Mouse (Mus musculus) heart, embryonic 15.5 days (tissue): ENCODE results near the gene Appl2. TPM values are rescaled to one million over a fixed set of nuclear protein-coding genes. Genes with fewer than 3 reads are reported as not detected.

Source experiments
- ATAC-seq: fragments of 200-750 bp; cut with Nextera tagmentation; replicated peaks from 2 replicates; pipeline ENCODE4 v1.8.0; 2017; ENCODE audit warnings: low read depth, moderate TSS enrichment; ENCODE audit not compliant: insufficient number of reproducible peaks, insufficient read depth, low FRiP score
- H3K27ac ChIP-seq: fragments of 300-500 bp; sonication (generic); 2 replicates; pipeline ENCODE4 v1.5.1; 2015; ENCODE audit warnings: mild to moderate bottlenecking, inconsistent platforms
- H3K27me3 ChIP-seq: fragments of 300-500 bp; sonication (generic); 2 replicates; pipeline ENCODE4 v1.6.1; 2015; ENCODE audit warnings: inconsistent platforms
- H3K36me3 ChIP-seq: fragments of 300-500 bp; sonication (generic); 2 replicates; pipeline ENCODE4 v1.6.1; 2015; ENCODE audit warnings: mild to moderate bottlenecking, inconsistent platforms
- H3K4me1 ChIP-seq: fragments of 300-500 bp; sonication (generic); replicated peaks from 2 replicates; pipeline ENCODE4 v1.6.1; 2015; ENCODE audit warnings: inconsistent platforms
- H3K4me2 ChIP-seq: fragments of 300-500 bp; sonication (generic); 2 replicates; pipeline ENCODE4 v1.6.1; 2015; ENCODE audit warnings: inconsistent platforms, mild to moderate bottlenecking, moderate library complexity
- H3K4me3 ChIP-seq: fragments of 300-500 bp; sonication (generic); 2 replicates; pipeline ENCODE4 v1.5.1; 2015; ENCODE audit warnings: mild to moderate bottlenecking, inconsistent platforms
- H3K9ac ChIP-seq: fragments of 300-500 bp; sonication (generic); 2 replicates; pipeline ENCODE4 v1.6.1; 2015; ENCODE audit warnings: mild to moderate bottlenecking, inconsistent platforms
- H3K9me3 ChIP-seq: fragments of 300-500 bp; sonication (generic); replicated peaks from 2 replicates; pipeline ENCODE4 v1.6.1; 2016; ENCODE audit warnings: inconsistent platforms
- WGBS: fragments of 180-500 bp; shearing (Covaris S2); methylation state at CpG from one replicate; pipeline ENCODE4 v1.1.7; 2015; ENCODE audit warnings: mixed read lengths; 5-methylcytosine and 5-hydroxymethylcytosine counted together
- polyA plus RNA-seq: library from polyadenylated mRNA; unstranded; fragments of >200 nt; fragmentation: Nextera tagmentation; extraction: Ambion mirVana; gene quantifications from 2 replicates; pipeline ENCODE4 v1.2.1, GENCODE M21; 2015

The Appl2 gene
- polyA plus RNA-seq, 1 experiment from 2014 or later: 34.0 TPM

GRCm38 (mm10) chr10:83611863-83612262, 36.7 kb downstream of the Appl2 start:
- no peak overlapping the region for H3K27ac ChIP-seq
- peaks cover 52% of the 10 kb centered on the region for H3K36me3 ChIP-seq
- H3K9me3 ChIP-seq: no peaks in the 10 kb centered on the region
- H3K4me2 ChIP-seq: no peak overlapping the region
- H3K4me3 ChIP-seq: no peak overlapping the region
- H3K9ac ChIP-seq: no peak overlapping the region
- no peaks in the 10 kb centered on the region; the same call in 1 of the 2 replicates for H3K4me1 ChIP-seq
- WGBS: 92% methylated on average over 5 of the region's 5 CpGs
- H3K27me3 ChIP-seq: no peaks in the 10 kb centered on the region
- no peak for ATAC-seq

- Histone ChIP-seq H3K9ac (no peak overlapping the region), H3K4me1 (no peaks in the 10 kb centered on the region; the same call in 1 of the 2 replicates)
- no peak for ATAC-seq
These were observed 38.0 kb downstream of the Appl2 start for GRCm38 (mm10) chr10:83610518-83610917.

GRCm38 (mm10) chr10:83608596-83608995, 39.9 kb downstream of the Appl2 start:
- Histone ChIP-seq H3K27me3 (no peaks in the 10 kb centered on the region), H3K9ac (no peak overlapping the region), H3K27ac (no peak overlapping the region), H3K9me3 (no peaks in the 10 kb centered on the region), H3K4me2 (no peak overlapping the region), H3K4me1 (no peaks in the 10 kb centered on the region), H3K4me3 (no peak overlapping the region), H3K36me3 (peaks cover 61% of the 10 kb centered on the region)
- no peak for ATAC-seq
- WGBS: 81% methylated on average over 8 of the region's 8 CpGs

More at GRCm38 (mm10) chr10:83610518-83610917, 38.0 kb downstream of the Appl2 start:
- H3K36me3 ChIP-seq: peaks cover 59% of the 10 kb centered on the region
- H3K4me3 ChIP-seq: no peak overlapping the region
- H3K27ac ChIP-seq: no peak overlapping the region
- no peaks in the 10 kb centered on the region for H3K9me3 ChIP-seq
- 92% methylated on average over 7 of the region's 7 CpGs for WGBS
- H3K27me3 ChIP-seq: no peaks in the 10 kb centered on the region
- H3K4me2 ChIP-seq: no peak overlapping the region

- Histone ChIP-seq H3K27ac (no peak overlapping the region), H3K4me3 (no peak overlapping the region), H3K36me3 (peaks cover 64% of the 10 kb centered on the region), H3K4me2 (no peak overlapping the region), H3K9ac (no peak overlapping the region), H3K27me3 (no peaks in the 10 kb centered on the region), H3K4me1 (no peaks in the 10 kb centered on the region), H3K9me3 (no peaks in the 10 kb centered on the region)
- no peak for ATAC-seq
- 94% methylated on average over 3 of the region's 3 CpGs for WGBS
These were observed 41.4 kb downstream of the Appl2 start for GRCm38 (mm10) chr10:83607111-83607510.

- H3K9ac ChIP-seq: no peak overlapping the region
- 84% methylated on average over 8 of the region's 8 CpGs for WGBS
- peaks cover 62% of the 10 kb centered on the region for H3K36me3 ChIP-seq
- ATAC-seq: no peak
- no peak overlapping the region for H3K27ac ChIP-seq
- no peak overlapping the region for H3K4me3 ChIP-seq
- H3K4me2 ChIP-seq: no peak overlapping the region
- H3K9me3 ChIP-seq: no peaks in the 10 kb centered on the region
- no peaks in the 10 kb centered on the region for H3K27me3 ChIP-seq
- no peaks in the 10 kb centered on the region; the same call in 1 of the 2 replicates for H3K4me1 ChIP-seq
These were observed 42.8 kb downstream of the Appl2 start for GRCm38 (mm10) chr10:83605637-83606183.

- H3K4me3 ChIP-seq: no peak overlapping the region
- no peaks in the 10 kb centered on the region for H3K27me3 ChIP-seq
- no peak overlapping the region for H3K4me2 ChIP-seq
- H3K9ac ChIP-seq: no peak overlapping the region
- peaks cover 66% of the 10 kb centered on the region for H3K36me3 ChIP-seq
- no peak for ATAC-seq
- H3K9me3 ChIP-seq: no peaks in the 10 kb centered on the region
- H3K4me1 ChIP-seq: no peaks in the 10 kb centered on the region; the same call in 1 of the 2 replicates
- no peak overlapping the region for H3K27ac ChIP-seq
- WGBS: 87% methylated on average over 10 of the region's 10 CpGs
These were observed 44.5 kb downstream of the Appl2 start for GRCm38 (mm10) chr10:83603956-83604564.

- H3K9me3 ChIP-seq: no peaks in the 10 kb centered on the region
- ATAC-seq: no peak
- no peaks in the 10 kb centered on the region for H3K27me3 ChIP-seq
- no peak overlapping the region for H3K9ac ChIP-seq
- no peak overlapping the region for H3K27ac ChIP-seq
- no peak overlapping the region for H3K4me3 ChIP-seq
- 69% methylated on average over 11 of the region's 11 CpGs for WGBS
- H3K4me1 ChIP-seq: no peaks in the 10 kb centered on the region; the same call in 1 of the 2 replicates
- peaks cover 57% of the 10 kb centered on the region for H3K36me3 ChIP-seq
- no peak overlapping the region for H3K4me2 ChIP-seq
These were observed 47.9 kb downstream of the Appl2 start for GRCm38 (mm10) chr10:83600650-83601049.

GRCm38 (mm10) chr10:83594526-83594925, 54.0 kb downstream of the Appl2 start:
- Histone ChIP-seq H3K36me3 (peaks cover 71% of the 10 kb centered on the region), H3K4me2 (no peak overlapping the region), H3K9ac (no peak overlapping the region), H3K4me1 (no peaks in the 10 kb centered on the region), H3K4me3 (no peak overlapping the region), H3K9me3 (no peaks in the 10 kb centered on the region), H3K27me3 (no peaks in the 10 kb centered on the region), H3K27ac (no peak overlapping the region)
- 93% methylated on average over 5 of the region's 5 CpGs for WGBS
- ATAC-seq: no peak

- 92% methylated on average over 7 of the region's 7 CpGs for WGBS
- no peak overlapping the region for H3K4me3 ChIP-seq
These were observed 55.9 kb downstream of the Appl2 start for GRCm38 (mm10) chr10:83592616-83593015.

GRCm38 (mm10) chr10:83590801-83591200, 57.7 kb downstream of the Appl2 start:
- no peak overlapping the region for H3K27ac ChIP-seq
- no peak for ATAC-seq
- H3K27me3 ChIP-seq: no peaks in the 10 kb centered on the region
- peaks cover 79% of the 10 kb centered on the region for H3K36me3 ChIP-seq
- no peaks in the 10 kb centered on the region for H3K4me1 ChIP-seq
- H3K4me3 ChIP-seq: no peak overlapping the region
- no peak overlapping the region for H3K9ac ChIP-seq
- no peaks in the 10 kb centered on the region for H3K9me3 ChIP-seq
- no peak overlapping the region for H3K4me2 ChIP-seq
- WGBS: 88% methylated on average over 6 of the region's 6 CpGs

More at GRCm38 (mm10) chr10:83592616-83593015, 55.9 kb downstream of the Appl2 start:
- H3K9me3 ChIP-seq: no peaks in the 10 kb centered on the region
- H3K36me3 ChIP-seq: peaks cover 67% of the 10 kb centered on the region
- H3K4me1 ChIP-seq: no peaks in the 10 kb centered on the region
- no peak overlapping the region for H3K9ac ChIP-seq
- ATAC-seq: no peak
- no peak overlapping the region for H3K27ac ChIP-seq
- H3K4me2 ChIP-seq: no peak overlapping the region
- H3K27me3 ChIP-seq: no peaks in the 10 kb centered on the region

GRCm38 (mm10) chr10:83565449-83566441, 82.8 kb downstream of the Appl2 start:
- Histone ChIP-seq H3K4me2 (no peak overlapping the region), H3K4me1 (peaks cover 7% of the 10 kb centered on the region; the same call in 1 of the 2 replicates), H3K9me3 (no peaks in the 10 kb centered on the region), H3K4me3 (no peak overlapping the region), H3K27me3 (no peaks in the 10 kb centered on the region), H3K9ac (no peak overlapping the region), H3K27ac (no peak overlapping the region), H3K36me3 (peaks cover 64% of the 10 kb centered on the region)
- no peak for ATAC-seq
- WGBS: 94% methylated on average over 7 of the region's 7 CpGs
